Mouse (Mus musculus): ENCODE measurements at regions not wholly inside any gene's neighbourhood (a gene's known extent, or its start where the extent isn't known, plus 50 kb on each side); places are given as distances from the start of the nearest gene placed in this dataset.

GRCm38 (mm10) chr2:133462378-133462777, 89.6 kb upstream of the Bmp2 start:
- H3K27ac ChIP-seq (ENCODE audit: control insufficient read depth, insufficient read depth, low read depth, low read length): no peak overlapping the region
- no peaks in the 10 kb centered on the region for H3K4me1 ChIP-seq (ENCODE audit: control insufficient read depth, insufficient read depth, low read length)
- H3K27me3 ChIP-seq (ENCODE audit: control insufficient read depth, insufficient read depth, low read length): no peaks in the 10 kb centered on the region
- no peak for TF ChIP-seq CTCF (IDR thresholded peaks at IDR 0.05; ENCODE audit: control insufficient read depth, insufficient read depth, insufficient replicate concordance, low read depth, low read length)
- no peak for TF ChIP-seq POLR2A (IDR thresholded peaks at IDR 0.05; ENCODE audit: control insufficient read depth, low read depth, low read length)
- no peaks in the 10 kb centered on the region for H3K36me3 ChIP-seq (ENCODE audit: control insufficient read depth, insufficient read depth, low read length)
- H3K4me3 ChIP-seq (ENCODE audit: control insufficient read depth, low read depth, low read length): no peak overlapping the region

- Histone ChIP-seq H3K4me1 (ENCODE audit: control insufficient read depth, insufficient read depth, low read length) (no peaks in the 10 kb centered on the region), H3K27me3 (ENCODE audit: control insufficient read depth, insufficient read depth, low read length) (no peaks in the 10 kb centered on the region), H3K4me3 (ENCODE audit: control insufficient read depth, low read depth, low read length) (no peak overlapping the region), H3K27ac (ENCODE audit: control insufficient read depth, insufficient read depth, low read depth, low read length) (no peak overlapping the region), H3K36me3 (ENCODE audit: control insufficient read depth, insufficient read depth, low read length) (no peaks in the 10 kb centered on the region)
- TF ChIP-seq POLR2A (IDR thresholded peaks at IDR 0.05; ENCODE audit: control insufficient read depth, low read depth, low read length): no peak
- no peak for TF ChIP-seq CTCF (IDR thresholded peaks at IDR 0.05; ENCODE audit: control insufficient read depth, insufficient read depth, insufficient replicate concordance, low read depth, low read length)
Observed at GRCm38 (mm10) chr2:133467170-133468168, 84.5 kb upstream of the Bmp2 start.

- Histone ChIP-seq H3K27ac (ENCODE audit: control insufficient read depth, insufficient read depth, low read depth, low read length) (no peak overlapping the region), H3K27me3 (ENCODE audit: control insufficient read depth, insufficient read depth, low read length) (no peaks in the 10 kb centered on the region), H3K4me3 (ENCODE audit: control insufficient read depth, low read depth, low read length) (no peak overlapping the region), H3K36me3 (ENCODE audit: control insufficient read depth, insufficient read depth, low read length) (no peaks in the 10 kb centered on the region), H3K4me1 (ENCODE audit: control insufficient read depth, insufficient read depth, low read length) (no peaks in the 10 kb centered on the region)
- TF ChIP-seq CTCF (IDR thresholded peaks at IDR 0.05; ENCODE audit: control insufficient read depth, insufficient read depth, insufficient replicate concordance, low read depth, low read length) (no peak), POLR2A (IDR thresholded peaks at IDR 0.05; ENCODE audit: control insufficient read depth, low read depth, low read length) (no peak)
Observed at GRCm38 (mm10) chr2:133472966-133473744, 78.8 kb upstream of the Bmp2 start.

- Histone ChIP-seq H3K4me3 (ENCODE audit: control insufficient read depth, low read depth, low read length) (no peak overlapping the region), H3K27ac (ENCODE audit: control insufficient read depth, insufficient read depth, low read depth, low read length) (no peak overlapping the region), H3K27me3 (ENCODE audit: control insufficient read depth, insufficient read depth, low read length) (no peaks in the 10 kb centered on the region), H3K36me3 (ENCODE audit: control insufficient read depth, insufficient read depth, low read length) (no peaks in the 10 kb centered on the region), H3K4me1 (ENCODE audit: control insufficient read depth, insufficient read depth, low read length) (no peaks in the 10 kb centered on the region)
- TF ChIP-seq POLR2A (IDR thresholded peaks at IDR 0.05; ENCODE audit: control insufficient read depth, low read depth, low read length) (no peak), CTCF (IDR thresholded peaks at IDR 0.05; ENCODE audit: control insufficient read depth, insufficient read depth, insufficient replicate concordance, low read depth, low read length) (no peak)
Observed at GRCm38 (mm10) chr2:133474174-133474573, 77.8 kb upstream of the Bmp2 start.

- Histone ChIP-seq H3K36me3 (ENCODE audit: control insufficient read depth, insufficient read depth, low read length) (no peaks in the 10 kb centered on the region), H3K4me3 (ENCODE audit: control insufficient read depth, low read depth, low read length) (no peak overlapping the region), H3K4me1 (ENCODE audit: control insufficient read depth, insufficient read depth, low read length) (no peaks in the 10 kb centered on the region), H3K27me3 (ENCODE audit: control insufficient read depth, insufficient read depth, low read length) (no peaks in the 10 kb centered on the region), H3K27ac (ENCODE audit: control insufficient read depth, insufficient read depth, low read depth, low read length) (no peak overlapping the region)
- no peak for TF ChIP-seq POLR2A (IDR thresholded peaks at IDR 0.05; ENCODE audit: control insufficient read depth, low read depth, low read length)
- TF ChIP-seq CTCF (IDR thresholded peaks at IDR 0.05; ENCODE audit: control insufficient read depth, insufficient read depth, insufficient replicate concordance, low read depth, low read length): no peak
Observed at GRCm38 (mm10) chr2:133480870-133481269, 71.1 kb upstream of the Bmp2 start.

- no peak overlapping the region for H3K4me3 ChIP-seq (ENCODE audit: control insufficient read depth, low read depth, low read length)
- H3K4me1 ChIP-seq (ENCODE audit: control insufficient read depth, insufficient read depth, low read length): no peaks in the 10 kb centered on the region
Observed at GRCm38 (mm10) chr2:133481305-133481704, 70.7 kb upstream of the Bmp2 start.

GRCm38 (mm10) chr2:133481785-133482184, 70.2 kb upstream of the Bmp2 start:
- no peak overlapping the region for H3K27ac ChIP-seq (ENCODE audit: control insufficient read depth, insufficient read depth, low read depth, low read length)
- TF ChIP-seq CTCF (IDR thresholded peaks at IDR 0.05; ENCODE audit: control insufficient read depth, insufficient read depth, insufficient replicate concordance, low read depth, low read length): no peak
- no peak for TF ChIP-seq POLR2A (IDR thresholded peaks at IDR 0.05; ENCODE audit: control insufficient read depth, low read depth, low read length)
- no peaks in the 10 kb centered on the region for H3K27me3 ChIP-seq (ENCODE audit: control insufficient read depth, insufficient read depth, low read length)
- no peaks in the 10 kb centered on the region for H3K4me1 ChIP-seq (ENCODE audit: control insufficient read depth, insufficient read depth, low read length)
- H3K36me3 ChIP-seq (ENCODE audit: control insufficient read depth, insufficient read depth, low read length): no peaks in the 10 kb centered on the region
- no peak overlapping the region for H3K4me3 ChIP-seq (ENCODE audit: control insufficient read depth, low read depth, low read length)

More at GRCm38 (mm10) chr2:133481305-133481704, 70.7 kb upstream of the Bmp2 start:
- H3K36me3 ChIP-seq (ENCODE audit: control insufficient read depth, insufficient read depth, low read length): no peaks in the 10 kb centered on the region
- no peak for TF ChIP-seq POLR2A (IDR thresholded peaks at IDR 0.05; ENCODE audit: control insufficient read depth, low read depth, low read length)
- no peak for TF ChIP-seq CTCF (IDR thresholded peaks at IDR 0.05; ENCODE audit: control insufficient read depth, insufficient read depth, insufficient replicate concordance, low read depth, low read length)
- no peak overlapping the region for H3K27ac ChIP-seq (ENCODE audit: control insufficient read depth, insufficient read depth, low read depth, low read length)
- H3K27me3 ChIP-seq (ENCODE audit: control insufficient read depth, insufficient read depth, low read length): no peaks in the 10 kb centered on the region

Measured in testis, adult 2 months (tissue).